7 mouse cellular contexts compared by ENCODE assay signal in the genomic region with DNA sequence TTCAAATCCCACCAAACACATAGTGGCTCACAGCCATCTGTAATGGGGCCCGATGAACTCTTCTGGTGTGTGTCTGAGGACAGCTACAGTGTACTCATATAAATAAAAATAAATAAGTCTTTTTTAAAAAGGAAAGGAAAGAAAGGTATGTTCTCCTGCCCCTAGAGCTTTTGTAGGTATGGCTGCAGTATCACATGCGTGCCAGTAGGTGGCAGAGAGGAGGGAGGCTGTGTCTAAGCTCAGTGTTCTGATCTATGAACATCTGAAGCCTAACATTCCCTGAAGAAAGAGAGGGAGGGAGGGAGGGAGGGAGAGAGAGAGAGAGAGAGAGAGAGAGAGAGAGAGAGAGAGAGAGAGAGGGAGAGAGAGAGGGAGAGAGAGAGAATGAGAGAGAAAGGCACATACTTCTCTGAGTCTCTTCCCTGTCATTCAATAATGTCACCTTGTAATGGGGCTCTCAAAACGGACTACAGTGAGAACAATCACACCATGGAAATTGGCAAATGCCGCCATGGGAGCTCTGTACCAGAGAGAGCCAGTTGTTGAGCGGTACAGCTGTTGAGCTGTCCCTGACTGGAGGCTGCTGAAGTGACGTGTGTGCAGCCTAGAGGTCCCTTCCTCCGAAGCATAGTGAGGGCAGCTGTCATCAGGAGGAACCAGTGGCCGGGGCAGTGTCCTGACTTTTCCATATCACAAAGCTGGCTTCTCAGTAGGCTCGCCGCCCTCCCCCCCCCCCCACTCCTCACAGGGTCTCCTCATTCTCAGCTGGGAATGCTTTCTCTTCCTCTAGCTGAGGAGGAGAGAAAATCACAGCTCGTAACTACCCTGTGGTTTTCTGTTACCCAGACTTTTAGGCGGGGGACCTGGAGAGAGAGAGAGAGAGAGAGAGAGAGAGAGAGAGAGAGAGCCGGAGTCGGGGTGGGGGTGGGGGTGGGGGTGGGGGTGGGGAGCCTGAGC. TPM values are rescaled to one million over a fixed set of nuclear protein-coding genes. Genes with fewer than 3 reads are reported as not detected.
DNase-seq lines count a peak whose midpoint lies in the region; ATAC-seq and TF ChIP-seq lines count a peak whose summit lies in the region.

No protein-coding gene starts in this region.

- 22% methylated on average over 12 of the region's 14 CpGs for WGBS in embryonic facial prominence, embryonic 12.5 days
- WGBS in hindbrain, postnatal 0 days = 24% methylated on average over 14 of the region's 14 CpGs
- 54% methylated on average over 14 of the region's 14 CpGs for WGBS in midbrain, embryonic 10.5 days

- peak overlapping the region; percentile 24 for H3K4me2 ChIP-seq in embryonic facial prominence, embryonic 12.5 days (replicated peaks)
- no peak overlapping the region for H3K4me2 ChIP-seq in hindbrain, postnatal 0 days (ENCODE audit: low read depth, low read length)

- H3K4me3 ChIP-seq in embryonic facial prominence, embryonic 12.5 days = no peak overlapping the region
- H3K4me3 ChIP-seq in hindbrain, postnatal 0 days (ENCODE audit: low read length) = no peak overlapping the region
- H3K4me3 ChIP-seq in midbrain, embryonic 10.5 days = no peak overlapping the region

- TF ChIP-seq CTCF in hindbrain, postnatal 0 days (IDR thresholded peaks at IDR 0.05; ENCODE audit: low read depth) = peak; percentile 76

- H3K9ac ChIP-seq in embryonic facial prominence, embryonic 12.5 days = peak overlapping the region; percentile 30; the same call in 1 of the 2 replicates
- no peak overlapping the region for H3K9ac ChIP-seq in hindbrain, postnatal 0 days (replicated peaks; ENCODE audit: low read length)

- DNase-seq in 3T3-L1 (ENCODE audit: low read depth, low spot score) = peak; percentile 25
- DNase-seq in 416B (ENCODE audit: low read depth) = peak; percentile 50
- DNase-seq in hindbrain, postnatal 0 days (ENCODE audit: low spot score) = peak; percentile 44
- DNase-seq in midbrain, embryonic 10.5 days (ENCODE audit: low spot score) = peak; percentile 28
- no peak for DNase-seq in adrenal gland, adult 2 months
- no peak for DNase-seq in spleen, postnatal 36 days (ENCODE audit: low spot score in 2 of 2)

- H3K9me3 ChIP-seq in embryonic facial prominence, embryonic 12.5 days = no peaks in the 10 kb centered on the region
- H3K9me3 ChIP-seq in hindbrain, postnatal 0 days (ENCODE audit: low read length) = no peaks in the 10 kb centered on the region
- H3K9me3 ChIP-seq in midbrain, embryonic 10.5 days (replicated peaks) = no peaks in the 10 kb centered on the region

- H3K27ac ChIP-seq in embryonic facial prominence, embryonic 12.5 days = peak overlapping the region; percentile 94
- no peak overlapping the region; the same call in 1 of the 2 replicates for H3K27ac ChIP-seq in hindbrain, postnatal 0 days
- H3K27ac ChIP-seq in midbrain, embryonic 10.5 days (replicated peaks) = 0 out of 2 replicates have a peak overlapping the region, but pooled peaks have one; percentile 42

- H3K36me3 ChIP-seq in embryonic facial prominence, embryonic 12.5 days = no peaks in the 10 kb centered on the region
- no peaks in the 10 kb centered on the region for H3K36me3 ChIP-seq in hindbrain, postnatal 0 days (ENCODE audit: insufficient read depth, low read length)
- H3K36me3 ChIP-seq in midbrain, embryonic 10.5 days = no peaks in the 10 kb centered on the region

- no peak; the same call in 1 of the 2 replicates for ATAC-seq in embryonic facial prominence, embryonic 12.5 days (ENCODE audit: insufficient number of reproducible peaks, insufficient read depth, low FRiP score, low TSS enrichment)
- ATAC-seq in hindbrain, postnatal 0 days = peak; percentile 66

- no peaks in the 10 kb centered on the region for H3K27me3 ChIP-seq in embryonic facial prominence, embryonic 12.5 days
- H3K27me3 ChIP-seq in hindbrain, postnatal 0 days (ENCODE audit: insufficient read depth, low read length) = no peaks in the 10 kb centered on the region
- no peaks in the 10 kb centered on the region; the same call in 1 of the 2 replicates for H3K27me3 ChIP-seq in midbrain, embryonic 10.5 days (ENCODE audit: low read depth, poor library complexity, severe bottlenecking)

- H3K4me1 ChIP-seq in embryonic facial prominence, embryonic 12.5 days = peaks cover 69% of the 10 kb centered on the region
- H3K4me1 ChIP-seq in hindbrain, postnatal 0 days (ENCODE audit: insufficient read depth, low read length) = peaks cover 3% of the 10 kb centered on the region; the same call in 1 of the 2 replicates
- peaks cover 20% of the 10 kb centered on the region for H3K4me1 ChIP-seq in midbrain, embryonic 10.5 days

RNA-seq across cellular contexts. Expression of a gene that starts 11.0 kb away (rescaled TPM):
- 1.3 and 1.5 TPM in 2 replicates for polyA plus RNA-seq in embryonic facial prominence, embryonic 12.5 days (2016; fragmentation: Nextera tagmentation; extraction: Ambion mirVana)
- 0.31 TPM in 1 of 2 replicates, not detected in the other for total RNA-seq in hindbrain, postnatal 0 days (2014; rRNA removed)
- polyA plus RNA-seq in hindbrain, postnatal 0 days (2015; fragmentation: Nextera tagmentation; extraction: Ambion mirVana) = 0.54 and 0.75 TPM in 2 replicates
- 1.4 and 1.6 TPM in 2 replicates for polyA plus RNA-seq in midbrain, embryonic 10.5 days (2016; fragmentation: Nextera tagmentation; extraction: Ambion mirVana)
- total RNA-seq in adrenal gland, adult 2 months (2021) = 1 to 10 TPM; 2.3 to 2.9 TPM
- polyA plus RNA-seq in adrenal gland, adult 2 months (2012; rRNA removed) = 5.0 and 5.5 TPM in 2 replicates

RNA-seq across cellular contexts. Expression of a gene that starts 31.6 kb away (rescaled TPM):
- polyA plus RNA-seq in embryonic facial prominence, embryonic 12.5 days (2016; fragmentation: Nextera tagmentation; extraction: Ambion mirVana) = 537 and 538 TPM in 2 replicates
- total RNA-seq in hindbrain, postnatal 0 days (2014; rRNA removed) = 181 and 192 TPM in 2 replicates
- polyA plus RNA-seq in hindbrain, postnatal 0 days (2015; fragmentation: Nextera tagmentation; extraction: Ambion mirVana) = 175 and 193 TPM in 2 replicates
- 526 and 546 TPM in 2 replicates for polyA plus RNA-seq in midbrain, embryonic 10.5 days (2016; fragmentation: Nextera tagmentation; extraction: Ambion mirVana)
- 100 to 1,000 TPM; 123 to 138 TPM for total RNA-seq in adrenal gland, adult 2 months (2021)
- polyA plus RNA-seq in adrenal gland, adult 2 months (2012; rRNA removed) = 127 and 140 TPM in 2 replicates

Comparison
In these comparisons a context has a peak if more than half of its experiments do, and no peak if none do; other contexts are left out.
1. DNase-seq: peak in 3T3-L1 (single experiment), 416B (single experiment), hindbrain, postnatal 0 days (single experiment) and midbrain, embryonic 10.5 days (single experiment); none in adrenal gland, adult 2 months (single experiment) and spleen, postnatal 36 days (0 of 2).